Mouse (Mus musculus): ENCODE data around the gene Topors.

DNA sequence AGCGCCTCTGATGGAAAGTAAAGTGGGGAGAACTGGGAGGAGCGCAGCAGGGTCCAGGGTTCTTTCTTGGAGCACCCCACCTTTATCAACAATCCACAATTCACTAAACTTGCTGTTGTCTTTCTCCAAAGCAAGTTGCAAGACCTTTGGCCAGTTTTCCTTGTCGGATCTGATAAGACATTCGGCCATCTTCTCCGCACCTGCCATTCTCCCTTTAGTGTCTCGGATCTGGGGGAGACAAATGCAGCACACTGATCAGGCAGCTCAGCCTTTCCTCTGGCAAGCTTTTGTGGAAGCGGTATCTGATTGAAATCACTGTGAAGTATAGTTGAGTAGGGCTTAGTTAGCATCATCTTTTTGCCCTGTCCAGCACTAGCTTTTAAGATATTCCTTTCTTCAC, 41.8 kb downstream of the Topors start:
- TF ChIP-seq CTCF (conservative IDR thresholded peaks at IDR 0.05; ENCODE audit: low read length) (no peak), NANOG (IDR thresholded peaks at IDR 0.05; ENCODE audit: borderline replicate concordance, low read length) (no peak)
